Mouse (Mus musculus): ENCODE data around the gene Cyp2d22. TPM values are rescaled to one million over a fixed set of nuclear protein-coding genes. Genes with fewer than 3 reads are reported as not detected.
"Not testable (repeated sequence)": the region's sequence is repeated elsewhere in the genome, so short reads cannot be mapped to it uniquely, and the experiment has no call there.

Gene Cyp2d22
- polyA plus RNA-seq, 1 experiment from 2014 or later, result 1.4 TPM

DNA sequence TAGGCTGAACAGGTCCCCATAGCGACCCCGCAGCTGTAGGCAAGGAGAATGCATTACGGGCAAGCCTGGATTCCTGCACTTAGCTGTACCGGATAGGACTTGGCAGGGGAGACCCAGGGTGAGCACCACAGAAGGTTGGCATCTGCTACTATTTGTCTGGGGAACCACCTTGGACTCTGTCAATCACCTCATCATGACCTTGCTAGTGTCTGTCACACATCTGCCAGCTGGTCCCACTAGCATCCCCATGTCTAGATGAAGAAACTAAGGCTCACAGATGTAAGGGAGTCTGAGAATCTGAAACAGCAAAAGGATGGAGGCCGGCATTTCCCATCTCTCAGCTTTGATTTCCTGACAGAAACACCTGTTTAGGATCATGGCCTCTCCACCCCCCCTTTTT is 5.6 kb downstream of the Cyp2d22 start:
- H3K9me3 ChIP-seq (replicated peaks; ENCODE audit: control insufficient read depth, low read length), result no peaks in the 10 kb centered on the region
- no peak overlapping the region for H3K4me2 ChIP-seq (ENCODE audit: low read depth, low read length)
- no peaks in the 10 kb centered on the region for H3K36me3 ChIP-seq (replicated peaks; ENCODE audit: control insufficient read depth, insufficient read depth, low read depth, low read length)
- no peaks in the 10 kb centered on the region for H3K4me1 ChIP-seq (ENCODE audit: control insufficient read depth, insufficient read depth, low read length)
- no peak overlapping the region for H3K27ac ChIP-seq (replicated peaks; ENCODE audit: low read depth, low read length)
- H3K4me3 ChIP-seq (ENCODE audit: low read depth, low read length), result no peak overlapping the region
- 85% methylated on average over 5 of the region's 5 CpGs for WGBS
- DNase-seq (ENCODE audit: low spot score) (no peak), ATAC-seq (replicated peaks; ENCODE audit: insufficient number of reproducible peaks, low FRiP score, low TSS enrichment, low read depth) (no peak)
- H3K27me3 ChIP-seq (ENCODE audit: control insufficient read depth, insufficient read depth, low read length), result no peaks in the 10 kb centered on the region
- no peak overlapping the region for H3K9ac ChIP-seq (replicated peaks; ENCODE audit: low read length)

DNA sequence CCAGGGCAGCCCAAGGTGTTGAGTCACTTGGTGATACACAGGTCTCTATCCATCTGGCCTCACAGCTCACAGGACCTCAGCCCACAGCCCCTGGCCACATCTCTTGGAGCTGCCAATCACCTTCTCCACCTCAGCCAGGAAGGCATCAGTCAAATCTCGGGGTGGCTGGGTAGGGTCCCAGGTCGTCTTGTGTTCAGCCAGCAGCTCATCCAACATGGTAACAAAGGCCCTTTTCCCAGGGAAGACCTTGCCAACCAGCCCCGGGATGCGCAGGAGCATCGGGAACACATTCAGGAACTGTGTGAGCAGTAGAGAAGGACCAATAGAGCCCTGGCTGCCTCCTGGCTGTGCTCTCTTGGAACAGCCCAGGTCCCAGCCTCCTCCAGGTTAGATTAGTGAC is 7.1 kb downstream of the Cyp2d22 start:
- DNase-seq (ENCODE audit: low spot score), result no peak
- ATAC-seq (replicated peaks; ENCODE audit: insufficient number of reproducible peaks, low FRiP score, low TSS enrichment, low read depth), result no peak
- no peak overlapping the region for H3K9ac ChIP-seq (replicated peaks; ENCODE audit: low read length)

DNA sequence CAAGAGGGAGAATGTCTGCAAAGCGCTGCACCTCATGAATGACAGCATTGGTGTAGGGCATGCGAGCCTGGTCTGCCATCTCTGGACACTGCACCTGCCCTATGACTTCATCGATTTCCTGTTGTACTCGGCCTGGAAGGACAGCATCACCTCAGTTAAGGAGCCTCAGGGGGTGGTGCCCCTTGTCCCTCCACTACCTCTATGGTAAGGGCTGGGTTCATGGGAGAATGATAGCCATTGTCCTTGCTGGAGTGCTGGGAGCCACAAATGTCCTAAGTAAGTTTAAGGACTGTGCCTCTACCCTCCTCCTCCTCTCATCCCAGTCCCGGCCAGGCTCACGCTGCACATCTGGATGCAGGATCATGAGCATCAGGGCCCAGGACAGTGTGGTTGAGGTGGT is 7.6 kb downstream of the Cyp2d22 start:
- no peak overlapping the region for H3K4me2 ChIP-seq (ENCODE audit: low read depth, low read length)
- no peaks in the 10 kb centered on the region for H3K4me1 ChIP-seq (ENCODE audit: control insufficient read depth, insufficient read depth, low read length)
- H3K27me3 ChIP-seq (ENCODE audit: control insufficient read depth, insufficient read depth, low read length), result no peaks in the 10 kb centered on the region
- H3K36me3 ChIP-seq (replicated peaks; ENCODE audit: control insufficient read depth, insufficient read depth, low read depth, low read length), result no peaks in the 10 kb centered on the region
- no peak for ATAC-seq (replicated peaks; ENCODE audit: insufficient number of reproducible peaks, low FRiP score, low TSS enrichment, low read depth)
- DNase-seq (ENCODE audit: low spot score), result no peak
- H3K4me3 ChIP-seq (ENCODE audit: low read depth, low read length), result no peak overlapping the region
- H3K27ac ChIP-seq (replicated peaks; ENCODE audit: low read depth, low read length), result no peak overlapping the region
- WGBS, result 88% methylated on average over 6 of the region's 6 CpGs
- no peak overlapping the region for H3K9ac ChIP-seq (replicated peaks; ENCODE audit: low read length)
- no peaks in the 10 kb centered on the region for H3K9me3 ChIP-seq (replicated peaks; ENCODE audit: control insufficient read depth, low read length)

More for the DNA sequence above, 7.1 kb downstream of the Cyp2d22 start:
- no peak overlapping the region for H3K4me3 ChIP-seq (ENCODE audit: low read depth, low read length)
- WGBS, result 89% methylated on average over 5 of the region's 5 CpGs
- no peaks in the 10 kb centered on the region for H3K4me1 ChIP-seq (ENCODE audit: control insufficient read depth, insufficient read depth, low read length)
- H3K36me3 ChIP-seq (replicated peaks; ENCODE audit: control insufficient read depth, insufficient read depth, low read depth, low read length), result no peaks in the 10 kb centered on the region
- H3K4me2 ChIP-seq (ENCODE audit: low read depth, low read length), result no peak overlapping the region
- H3K27me3 ChIP-seq (ENCODE audit: control insufficient read depth, insufficient read depth, low read length), result no peaks in the 10 kb centered on the region
- no peak overlapping the region for H3K27ac ChIP-seq (replicated peaks; ENCODE audit: low read depth, low read length)
- no peaks in the 10 kb centered on the region for H3K9me3 ChIP-seq (replicated peaks; ENCODE audit: control insufficient read depth, low read length)

DNA sequence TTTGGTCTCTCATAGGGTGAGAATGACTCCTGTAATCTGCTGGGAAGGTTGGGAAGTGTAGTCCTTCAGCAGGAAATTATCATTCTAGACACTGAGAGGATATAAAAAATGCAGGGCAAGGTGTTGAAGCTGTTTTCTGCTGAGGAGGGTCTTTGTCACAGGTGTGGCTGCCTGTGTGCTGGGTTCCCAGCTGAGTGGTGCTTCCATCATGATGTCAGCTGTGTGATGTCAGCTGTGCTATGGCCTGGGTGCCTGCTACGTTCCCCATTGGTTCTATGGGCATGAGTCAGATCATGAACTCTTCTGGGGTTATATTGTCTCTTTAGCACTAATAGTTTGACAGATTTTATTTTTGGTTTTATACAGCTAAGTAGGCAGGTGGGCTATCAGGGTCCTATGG is 11.2 kb downstream of the Cyp2d22 start:
- H3K36me3 ChIP-seq (replicated peaks; ENCODE audit: control insufficient read depth, insufficient read depth, low read depth, low read length), result no peaks in the 10 kb centered on the region
- H3K4me2 ChIP-seq (ENCODE audit: low read depth, low read length), result no peak overlapping the region
- H3K9ac ChIP-seq (replicated peaks; ENCODE audit: low read length), result no peak overlapping the region
- H3K27me3 ChIP-seq (ENCODE audit: control insufficient read depth, insufficient read depth, low read length), result no peaks in the 10 kb centered on the region
- no peak overlapping the region for H3K4me3 ChIP-seq (ENCODE audit: low read depth, low read length)
- H3K4me1 ChIP-seq (ENCODE audit: control insufficient read depth, insufficient read depth, low read length), result no peaks in the 10 kb centered on the region
- no peaks in the 10 kb centered on the region for H3K9me3 ChIP-seq (replicated peaks; ENCODE audit: control insufficient read depth, low read length)
- H3K27ac ChIP-seq (replicated peaks; ENCODE audit: low read depth, low read length), result no peak overlapping the region
- ATAC-seq (replicated peaks; ENCODE audit: insufficient number of reproducible peaks, low FRiP score, low TSS enrichment, low read depth), result no peak
- WGBS, result 100% methylated on average over 1 of the region's 1 CpGs
- no peak for DNase-seq (ENCODE audit: low spot score)

DNA sequence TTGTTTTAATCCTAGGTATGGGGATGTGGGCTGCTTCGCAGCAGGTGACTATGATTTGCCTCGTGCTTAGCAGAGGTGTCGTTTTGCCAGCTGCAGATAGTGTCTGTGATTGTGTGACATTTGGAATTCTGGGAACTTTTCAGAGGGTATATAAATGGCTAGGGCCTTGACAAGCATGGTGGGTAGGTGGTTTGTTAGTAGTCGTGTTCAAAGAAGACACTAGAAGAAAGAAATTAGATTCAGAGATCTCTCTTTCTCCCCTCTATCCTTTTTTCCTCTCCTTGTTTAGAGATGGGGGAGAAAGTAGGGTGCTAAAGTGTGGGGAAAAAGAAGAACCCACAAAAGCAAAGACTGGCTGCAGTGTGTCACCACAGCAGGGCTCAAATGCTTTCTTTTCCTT is 11.9 kb downstream of the Cyp2d22 start:
- 83% methylated on average over 4 of the region's 4 CpGs for WGBS
- no peaks in the 10 kb centered on the region for H3K4me1 ChIP-seq (ENCODE audit: control insufficient read depth, insufficient read depth, low read length)
- H3K4me2 ChIP-seq (ENCODE audit: low read depth, low read length), result no peak overlapping the region
- H3K4me3 ChIP-seq (ENCODE audit: low read depth, low read length), result no peak overlapping the region
- H3K27me3 ChIP-seq (ENCODE audit: control insufficient read depth, insufficient read depth, low read length), result no peaks in the 10 kb centered on the region
- H3K27ac ChIP-seq (replicated peaks; ENCODE audit: low read depth, low read length), result no peak overlapping the region
- H3K9ac ChIP-seq (replicated peaks; ENCODE audit: low read length), result no peak overlapping the region
- H3K9me3 ChIP-seq (replicated peaks; ENCODE audit: control insufficient read depth, low read length), result no peaks in the 10 kb centered on the region
- ATAC-seq (replicated peaks; ENCODE audit: insufficient number of reproducible peaks, low FRiP score, low TSS enrichment, low read depth) (no peak), DNase-seq (ENCODE audit: low spot score) (no peak)
- no peaks in the 10 kb centered on the region for H3K36me3 ChIP-seq (replicated peaks; ENCODE audit: control insufficient read depth, insufficient read depth, low read depth, low read length)

DNA sequence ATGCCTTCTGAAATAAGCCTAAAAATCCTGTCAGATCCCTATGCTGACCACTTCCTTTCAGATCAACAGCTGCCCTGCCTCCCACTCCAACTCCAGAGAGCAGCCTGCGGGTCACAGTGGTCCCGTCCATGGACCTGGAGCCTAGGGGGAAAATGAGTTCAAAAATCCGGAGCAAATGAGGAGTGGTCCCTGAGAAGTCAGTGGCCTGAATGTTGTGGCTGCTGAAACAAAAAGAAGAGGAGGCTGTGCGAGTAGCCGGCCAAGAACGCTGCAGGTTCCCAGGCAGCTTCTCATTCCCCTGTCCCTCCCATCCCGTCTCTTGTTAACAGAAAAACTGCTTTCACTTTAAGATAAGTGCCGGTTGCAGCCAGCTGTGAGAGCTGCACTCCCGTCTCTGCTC is 15.5 kb downstream of the Cyp2d22 start:
- not testable (repeated sequence) for ATAC-seq (replicated peaks; ENCODE audit: insufficient number of reproducible peaks, low FRiP score, low TSS enrichment, low read depth)
- whole genome bisulfite sequencing, result 13% methylated on average over 5 of the region's 9 CpGs

DNA sequence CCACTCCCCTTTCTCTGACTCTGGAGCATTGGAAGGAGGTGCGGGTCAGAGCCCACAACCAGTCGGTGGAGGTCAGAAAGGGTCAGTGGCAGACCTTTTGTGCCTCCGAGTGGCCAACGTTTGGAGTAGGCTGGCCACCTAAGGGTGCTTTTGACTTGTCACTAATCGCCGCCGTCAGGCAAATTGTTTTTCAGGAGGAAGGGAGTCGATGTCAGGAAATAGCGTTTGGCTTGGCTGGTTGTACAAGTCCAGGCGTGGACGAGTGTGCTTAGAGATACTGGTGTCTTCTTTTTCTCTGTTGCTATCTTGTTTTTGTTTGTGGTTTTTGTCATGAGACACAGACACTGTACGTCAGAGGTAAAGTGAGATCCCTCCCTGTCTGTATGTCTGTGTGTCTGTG is 16.3 kb downstream of the Cyp2d22 start:
- H3K27ac ChIP-seq (replicated peaks; ENCODE audit: low read depth, low read length); H3K9me3 ChIP-seq (replicated peaks; ENCODE audit: control insufficient read depth, low read length); H3K4me1 ChIP-seq (ENCODE audit: control insufficient read depth, insufficient read depth, low read length); ATAC-seq (replicated peaks; ENCODE audit: insufficient number of reproducible peaks, low FRiP score, low TSS enrichment, low read depth); H3K36me3 ChIP-seq (replicated peaks; ENCODE audit: control insufficient read depth, insufficient read depth, low read depth, low read length); H3K27me3 ChIP-seq (ENCODE audit: control insufficient read depth, insufficient read depth, low read length); DNase-seq (ENCODE audit: low spot score); H3K4me2 ChIP-seq (ENCODE audit: low read depth, low read length); H3K4me3 ChIP-seq (ENCODE audit: low read depth, low read length); H3K9ac ChIP-seq (replicated peaks; ENCODE audit: low read length): not testable (repeated sequence)
- 74% methylated on average over 7 of the region's 12 CpGs for WGBS

More for the DNA sequence above, 15.5 kb downstream of the Cyp2d22 start:
- not testable (repeated sequence) for H3K4me3 ChIP-seq (ENCODE audit: low read depth, low read length); H3K4me1 ChIP-seq (ENCODE audit: control insufficient read depth, insufficient read depth, low read length); H3K27ac ChIP-seq (replicated peaks; ENCODE audit: low read depth, low read length); H3K9me3 ChIP-seq (replicated peaks; ENCODE audit: control insufficient read depth, low read length); H3K4me2 ChIP-seq (ENCODE audit: low read depth, low read length); DNase-seq (ENCODE audit: low spot score); H3K36me3 ChIP-seq (replicated peaks; ENCODE audit: control insufficient read depth, insufficient read depth, low read depth, low read length); H3K9ac ChIP-seq (replicated peaks; ENCODE audit: low read length); H3K27me3 ChIP-seq (ENCODE audit: control insufficient read depth, insufficient read depth, low read length)

DNA sequence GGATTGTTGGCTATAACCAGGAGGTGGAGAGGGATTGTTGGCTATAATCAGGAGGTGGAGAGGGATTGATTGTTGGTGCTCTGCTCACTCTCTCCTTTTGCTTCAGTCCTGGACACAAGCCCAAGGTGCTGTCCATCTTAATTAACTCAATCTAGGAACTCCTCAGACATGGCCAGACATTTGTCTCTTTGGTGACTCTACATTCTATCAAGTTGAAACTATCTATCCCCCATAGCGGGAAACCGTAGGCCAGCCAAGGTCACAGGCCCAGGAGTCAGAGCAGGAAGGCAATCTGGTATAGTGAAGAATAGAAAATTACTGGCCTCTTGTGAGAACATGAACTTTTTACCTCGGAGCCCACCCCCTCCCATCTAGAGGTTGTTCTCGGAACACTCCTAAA is 17.8 kb downstream of the Cyp2d22 start:
- H3K9me3 ChIP-seq (replicated peaks; ENCODE audit: control insufficient read depth, low read length), result no peaks in the 10 kb centered on the region
- H3K4me1 ChIP-seq (ENCODE audit: control insufficient read depth, insufficient read depth, low read length), result no peaks in the 10 kb centered on the region
- no peak overlapping the region for H3K4me2 ChIP-seq (ENCODE audit: low read depth, low read length)
- H3K9ac ChIP-seq (replicated peaks; ENCODE audit: low read length), result no peak overlapping the region
- ATAC-seq (replicated peaks; ENCODE audit: insufficient number of reproducible peaks, low FRiP score, low TSS enrichment, low read depth) (no peak), DNase-seq (ENCODE audit: low spot score) (no peak)
- H3K27ac ChIP-seq (replicated peaks; ENCODE audit: low read depth, low read length), result no peak overlapping the region
- H3K36me3 ChIP-seq (replicated peaks; ENCODE audit: control insufficient read depth, insufficient read depth, low read depth, low read length), result no peaks in the 10 kb centered on the region
- no peak overlapping the region for H3K4me3 ChIP-seq (ENCODE audit: low read depth, low read length)
- no peaks in the 10 kb centered on the region for H3K27me3 ChIP-seq (ENCODE audit: control insufficient read depth, insufficient read depth, low read length)
- WGBS, result 89% methylated on average over 3 of the region's 4 CpGs

All from embryonic facial prominence, embryonic 11.5 days (tissue).